Mouse (Mus musculus) cerebellum, adult 9-11 months (tissue): Measurements from ENCODE around the gene A430005L14Rik.
A peak's percentile ranks its signal among the peaks of the same experiment; 100 is the strongest.

Source experiments
- DNase-seq: peaks from one replicate; pipeline ENCODE4 v3.0.0; 2022

The A430005L14Rik gene

DNA sequence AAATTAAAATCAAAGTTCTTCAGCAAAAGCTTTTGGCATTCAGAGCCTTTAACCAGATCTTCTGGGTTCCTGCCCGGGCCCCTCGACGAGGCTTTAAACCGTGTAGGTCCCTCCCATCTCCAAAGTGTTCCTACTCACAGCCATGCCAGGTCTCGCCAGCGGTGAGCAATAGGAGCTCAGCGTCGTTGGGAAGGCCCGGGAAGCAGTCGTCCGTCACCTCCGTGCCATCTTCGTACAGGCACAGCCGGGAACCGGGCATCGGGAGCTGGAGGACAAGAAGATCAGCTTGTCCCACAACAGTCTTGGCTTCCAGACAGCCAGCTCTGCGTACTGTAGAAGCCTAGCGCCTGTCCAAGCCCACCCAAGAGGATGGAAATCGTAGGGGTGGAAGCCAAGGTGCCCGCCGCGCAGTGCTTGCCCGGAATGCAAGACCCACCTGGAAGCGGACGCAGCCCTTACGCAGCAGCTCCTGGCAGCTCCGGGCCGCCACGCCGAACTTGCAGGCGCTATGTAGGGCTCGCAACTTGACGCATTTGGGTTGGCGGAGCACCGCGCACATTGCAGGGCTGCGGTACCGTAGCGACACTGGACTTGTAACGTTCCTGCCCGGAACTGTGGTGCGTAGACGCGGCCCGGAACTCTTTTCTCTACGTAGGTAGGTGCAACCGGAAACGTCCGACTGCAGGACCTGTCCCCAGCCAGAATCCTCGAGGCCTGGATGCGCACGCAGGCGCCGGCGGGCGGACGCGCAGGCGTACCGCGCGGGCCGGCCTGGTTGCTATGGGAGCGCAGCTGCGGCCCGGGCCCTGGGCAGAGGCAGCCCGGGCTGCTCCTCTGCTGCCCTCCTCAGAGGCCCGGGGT, 17.6 kb downstream of the A430005L14Rik start, which contains the start of the genes Dffb and Cep104:
Gene Dffb (minus strand): TSS at position 696 of the 861 bp plus-strand sequence.
Gene Cep104 (plus strand): TSS at position 764 of the 861 bp plus-strand sequence.
- DNase-seq, result peak; percentile 91

DNA sequence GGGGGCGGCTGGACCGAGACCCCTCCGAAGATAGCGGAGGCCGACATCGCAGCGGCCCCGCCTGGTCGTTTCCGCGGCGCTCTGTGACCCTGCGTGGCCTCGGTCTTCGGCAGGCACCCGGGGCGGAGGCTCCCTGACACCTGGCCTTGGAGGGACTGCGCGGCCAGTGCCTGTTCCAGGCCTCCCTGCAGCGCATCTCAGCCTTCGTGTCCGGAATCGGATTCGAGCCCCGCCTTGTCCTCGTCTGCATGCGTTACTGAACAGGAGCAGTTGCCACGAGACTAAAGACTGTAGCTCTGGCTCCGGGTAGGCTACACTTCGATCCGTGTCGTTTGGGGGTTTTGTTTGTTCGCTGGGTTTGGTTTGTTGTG, 18.2 kb downstream of the A430005L14Rik start:
- no peak for DNase-seq

DNA sequence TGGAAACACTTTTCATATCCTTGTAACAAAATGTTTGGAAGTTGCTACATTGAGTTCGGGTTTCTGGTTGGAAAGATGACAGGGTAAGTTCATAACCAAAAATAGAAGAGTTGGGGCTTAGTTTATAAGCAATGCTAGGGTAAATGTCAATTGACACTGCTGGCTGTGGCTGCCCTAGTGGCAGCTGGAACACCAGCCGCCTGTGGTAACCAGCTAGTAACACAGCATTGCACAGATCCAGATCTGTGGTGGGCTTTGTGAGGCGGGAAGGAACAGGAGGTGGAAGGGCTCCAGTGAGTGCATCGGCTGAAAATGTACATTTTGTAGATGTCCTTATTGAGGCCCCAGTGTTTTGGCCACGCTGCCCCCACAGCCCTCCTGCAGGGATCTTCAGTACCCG, 18.7 kb downstream of the A430005L14Rik start:
- DNase-seq, result no peak

DNA sequence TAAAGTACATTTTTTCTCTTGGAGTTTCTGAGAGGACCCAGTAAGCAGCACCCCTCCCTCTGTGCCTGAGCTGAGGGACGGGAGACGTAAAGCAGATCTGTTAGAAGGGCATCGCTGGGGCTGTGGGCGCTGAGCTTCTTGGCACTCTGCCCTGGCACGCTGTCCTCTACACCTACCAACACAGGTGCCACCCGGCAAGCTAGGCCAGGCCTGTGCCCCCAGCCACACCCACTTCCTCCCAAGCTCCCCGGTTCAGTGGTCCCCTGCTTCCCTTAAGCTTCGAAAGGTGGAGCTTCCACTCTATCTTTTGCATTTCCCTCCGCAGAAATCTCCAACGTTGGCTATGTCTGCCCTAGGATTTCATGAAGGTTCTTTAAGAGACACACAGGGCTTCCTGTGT, 22.2 kb downstream of the A430005L14Rik start:
- no peak for DNase-seq

DNA sequence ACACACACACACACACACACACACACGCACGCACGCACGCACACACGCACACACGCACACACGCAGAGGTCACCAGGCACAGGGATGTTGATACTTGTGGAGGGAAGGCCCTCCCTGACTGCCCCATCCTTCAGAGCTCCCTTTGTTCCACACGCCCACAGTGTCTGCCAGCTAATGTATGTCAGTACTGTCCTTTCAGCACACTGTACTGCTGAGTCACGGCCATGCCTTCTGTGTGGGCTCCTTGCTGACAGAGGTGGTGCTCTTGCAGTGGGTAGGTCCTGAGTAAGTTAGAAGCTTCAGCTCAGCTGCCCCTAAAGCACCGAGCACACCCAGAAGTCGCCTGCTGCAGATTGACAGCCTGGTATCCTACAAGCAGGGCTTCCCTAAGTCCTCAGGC, 23.4 kb downstream of the A430005L14Rik start:
- DNase-seq, result no peak

DNA sequence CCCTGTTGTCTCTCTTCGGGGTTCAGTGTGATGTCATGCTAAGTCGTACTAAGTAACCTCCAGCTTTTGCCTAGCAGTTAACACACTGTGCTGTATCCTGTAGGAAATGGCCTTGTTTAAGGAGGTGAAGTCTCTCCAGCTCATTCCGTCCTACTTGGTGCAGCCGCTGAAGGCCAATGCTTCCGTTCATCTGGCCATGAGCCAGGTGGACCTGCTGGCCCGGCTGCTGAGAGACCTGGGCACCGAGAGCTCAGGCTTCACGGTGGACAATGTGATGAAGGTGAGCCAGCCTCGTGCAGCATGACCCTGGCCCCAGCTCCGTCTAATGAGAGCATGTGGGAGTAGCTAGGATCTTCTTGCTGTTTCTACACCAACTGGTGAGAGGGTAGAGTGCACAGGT, 35.7 kb downstream of the A430005L14Rik start:
- DNase-seq, result no peak

DNA sequence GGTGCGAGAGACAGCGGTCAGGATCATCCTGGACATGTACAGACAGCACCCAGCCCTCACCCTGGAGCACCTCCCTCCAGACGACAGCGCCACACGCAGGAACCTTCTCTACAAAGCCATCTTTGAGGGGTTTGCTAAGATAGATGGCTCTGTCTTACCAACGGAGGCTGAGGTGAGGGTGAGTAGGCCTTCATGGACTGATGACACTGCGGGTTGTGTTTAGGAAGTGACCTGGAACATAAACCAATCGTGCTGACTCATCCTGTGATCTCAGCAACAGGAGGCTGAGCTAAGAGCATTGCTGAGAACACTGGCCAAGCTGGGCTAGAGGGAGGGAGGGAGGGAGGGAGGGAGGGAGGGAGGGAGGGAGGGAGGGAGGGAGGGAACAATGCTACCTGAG, 36.5 kb downstream of the A430005L14Rik start:
- DNase-seq, result no peak

DNA sequence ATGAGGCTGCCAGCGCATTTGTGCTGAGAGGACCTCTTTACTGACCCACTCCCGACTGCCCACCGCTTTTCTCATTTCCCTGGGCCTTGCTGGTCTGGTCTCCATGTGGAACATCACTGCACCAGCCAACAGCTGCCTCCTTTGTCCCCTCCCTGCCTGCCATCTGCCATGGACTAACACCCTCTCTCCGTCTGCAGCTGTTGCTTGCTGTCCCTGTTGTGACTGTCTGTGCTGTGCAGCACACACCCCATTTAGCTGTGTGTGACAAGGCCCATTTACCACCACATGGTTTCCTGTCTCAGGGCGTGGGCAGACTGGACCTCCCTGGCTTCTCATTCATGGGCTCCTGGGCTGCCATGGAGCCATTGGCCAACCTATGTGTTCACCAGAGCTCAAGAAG, 48.5 kb downstream of the A430005L14Rik start:
- DNase-seq, result no peak

DNA sequence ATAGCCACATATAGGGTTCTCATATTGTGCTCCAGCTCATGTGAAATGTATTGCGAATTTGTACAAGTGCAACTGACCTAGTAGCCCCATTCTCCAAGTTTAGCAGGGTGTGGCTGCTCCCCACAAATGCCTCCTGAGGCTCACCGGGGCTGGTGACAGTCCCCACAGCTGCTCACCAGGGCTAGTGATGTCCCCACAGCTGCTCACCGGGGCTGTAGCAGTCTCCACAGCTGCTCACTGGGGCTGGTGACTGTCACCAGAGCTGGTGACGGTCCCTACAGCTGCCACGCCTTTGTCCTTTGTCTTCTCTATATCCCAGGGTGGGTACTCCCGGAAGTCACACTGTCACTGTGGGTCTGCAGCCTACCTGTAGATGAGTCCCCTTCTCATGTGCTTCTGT, 49.2 kb downstream of the A430005L14Rik start:
- no peak for DNase-seq

DNA sequence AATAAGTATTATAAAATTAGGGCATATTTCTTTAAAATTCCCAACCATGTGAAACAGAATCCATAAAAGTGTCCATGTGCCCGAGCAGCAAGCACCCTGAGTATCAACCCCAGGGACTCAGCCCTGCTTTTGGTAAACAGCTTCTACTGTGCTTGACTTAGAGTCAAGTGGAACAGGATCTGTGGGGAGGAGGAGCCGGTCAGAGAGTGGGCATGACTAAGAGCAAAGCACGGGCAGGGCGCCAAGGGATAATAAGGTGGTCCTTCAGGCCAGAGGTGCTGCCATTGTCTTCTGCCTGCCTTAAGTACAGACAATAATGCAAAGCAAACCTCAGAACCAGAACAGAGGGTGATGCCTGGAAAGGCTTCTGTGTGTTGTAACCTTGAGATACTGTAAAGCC, 50.7 kb downstream of the A430005L14Rik start:
- DNase-seq, result no peak

DNA sequence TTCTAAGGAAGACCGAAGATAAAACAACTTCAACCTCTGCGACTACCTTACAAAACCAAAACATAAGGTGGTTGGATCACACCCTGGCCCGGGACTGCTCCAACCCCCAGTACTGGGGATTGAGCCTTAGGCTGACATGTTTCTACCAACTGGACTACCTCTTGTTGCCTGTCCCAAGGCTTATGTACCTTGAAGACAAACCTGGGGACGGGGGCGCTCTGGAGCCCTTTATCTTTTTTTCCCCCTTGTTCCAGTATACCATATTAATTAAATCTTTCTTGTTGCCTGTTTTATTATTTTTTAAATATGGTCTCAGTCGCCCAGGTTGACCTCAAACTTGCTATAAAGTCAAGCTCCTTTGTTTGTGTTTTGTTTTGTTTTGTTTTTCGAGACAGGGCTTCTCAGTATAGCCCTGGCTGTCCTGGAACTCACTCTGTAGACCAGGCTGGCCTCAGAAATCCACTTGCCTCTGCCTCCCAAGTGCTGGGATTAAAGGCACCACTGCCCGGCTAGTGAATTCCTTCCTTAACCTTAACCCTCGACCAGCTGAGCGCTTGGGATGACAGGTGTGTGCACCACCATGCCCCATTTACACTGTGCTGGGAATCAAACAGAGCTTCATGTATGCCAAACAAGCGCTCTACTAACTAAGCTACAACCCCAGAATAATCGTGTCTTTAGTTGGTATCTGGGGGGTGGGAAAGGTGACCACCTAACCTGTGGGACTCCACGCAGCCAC, 54.0 kb downstream of the A430005L14Rik start:
- DNase-seq, result no peak
